Mouse (Mus musculus) T-helper 2 cell (primary cell): ENCODE measurements around the gene Gm42906.

ENCODE experiments used
- in situ Hi-C: fragments of 300-600 bp; cut with MboI, MseI; formaldehyde crosslinking; loops from one replicate; pipeline ENCODE4 v1.15.1; 2025; ENCODE audit warnings: high pct_unique_total_duplicates

The Gm42906 gene

DNA sequence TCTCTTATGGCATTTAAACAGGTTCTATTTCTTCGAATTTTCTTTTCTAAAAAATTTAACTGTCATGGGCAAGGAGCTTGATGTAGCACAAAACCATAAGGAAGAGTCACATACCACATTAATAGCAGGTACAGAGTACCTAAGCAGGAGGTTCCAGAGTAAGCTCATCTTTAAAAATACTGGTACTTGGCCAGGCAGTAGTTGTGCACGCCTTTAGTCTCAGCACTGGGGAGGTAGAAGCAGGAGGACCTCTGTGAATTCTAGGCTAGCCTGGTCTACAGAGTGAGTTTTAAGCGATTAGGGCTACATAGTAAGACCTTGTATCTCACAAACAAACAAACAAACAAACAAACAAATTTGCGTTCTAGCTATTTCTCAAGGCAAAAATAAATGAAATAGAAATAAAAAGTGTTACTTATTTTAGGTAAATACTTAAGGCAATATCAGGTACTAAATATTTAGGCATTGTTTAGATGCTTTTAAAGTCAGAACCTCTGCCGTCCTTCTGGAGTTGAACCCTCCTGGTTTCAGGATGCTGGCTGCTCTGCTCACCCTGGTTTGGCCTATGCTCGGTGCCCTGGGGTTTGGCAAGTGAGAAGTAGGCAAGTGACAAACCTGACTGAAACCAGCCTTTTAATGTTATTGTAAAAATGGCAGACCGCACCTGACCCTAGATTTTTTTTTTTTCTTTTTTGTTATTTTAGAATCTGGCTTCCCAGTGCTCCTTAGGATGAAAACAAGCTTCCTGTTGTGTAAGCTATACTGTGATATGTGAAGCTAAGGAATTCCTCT is 316.7 kb downstream of the Gm42906 start:
- in situ Hi-C loops, result no loop called here

DNA sequence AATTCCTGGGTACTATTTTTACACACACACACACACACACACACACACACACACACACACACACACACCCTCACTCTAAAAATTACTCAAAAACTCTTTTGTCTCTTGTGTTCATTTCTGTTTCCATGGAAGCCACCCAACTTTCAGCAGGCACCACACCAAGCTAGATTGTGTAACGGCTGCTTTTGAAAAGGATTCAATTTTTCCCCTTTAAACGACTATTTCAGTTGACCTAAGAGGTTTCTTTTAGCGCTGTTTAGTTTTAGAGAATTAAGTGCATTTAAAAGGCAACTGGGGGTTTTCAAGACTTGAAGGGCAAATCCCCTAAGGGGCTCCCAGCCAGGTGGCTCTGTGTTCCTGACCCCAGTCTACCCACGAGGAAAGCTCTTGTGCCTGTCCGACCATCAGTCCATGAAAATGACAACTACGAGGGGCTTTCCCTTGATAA is 317.5 kb downstream of the Gm42906 start:
- in situ Hi-C loops, result no loop called here

DNA sequence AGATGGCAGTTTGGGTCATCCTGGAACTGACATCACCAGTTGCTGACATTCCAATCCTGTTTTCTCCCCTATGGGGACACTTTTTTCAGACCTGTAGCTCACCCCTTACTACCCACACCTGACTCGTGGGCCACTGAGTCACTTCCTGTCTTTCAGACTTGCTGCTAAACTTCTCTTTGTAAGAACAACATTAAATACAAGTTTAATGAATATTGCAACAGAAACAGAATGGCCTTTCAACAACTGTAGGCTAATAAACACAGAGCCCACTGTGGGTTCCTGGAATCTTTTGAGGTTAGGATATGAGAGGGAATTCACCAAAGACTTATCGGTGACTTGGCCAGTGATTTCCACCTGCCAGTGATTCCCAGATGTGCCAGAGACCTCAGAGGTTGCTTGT is 318.1 kb downstream of the Gm42906 start:
- in situ Hi-C loops, result no loop called here

DNA sequence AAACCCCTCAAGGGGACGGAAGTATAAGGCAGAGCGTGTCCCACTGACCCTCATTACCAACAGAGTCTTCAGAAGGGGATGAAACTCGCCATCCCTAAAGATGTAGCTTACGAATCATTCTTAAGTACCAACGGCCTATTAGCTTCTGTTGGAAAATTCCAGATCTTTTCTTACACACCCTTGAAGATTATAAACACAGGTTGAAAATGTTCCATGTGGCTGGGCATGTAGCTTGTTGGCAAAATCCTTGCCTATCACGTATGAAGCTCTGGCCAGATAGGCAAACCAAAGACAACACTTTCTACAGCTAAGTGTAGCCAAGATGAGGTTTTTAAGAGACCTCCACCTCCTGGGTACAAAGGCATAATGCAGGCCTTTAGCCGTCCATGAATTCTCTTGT is 319.0 kb downstream of the Gm42906 start:
- in situ Hi-C loops, result no loop called here

DNA sequence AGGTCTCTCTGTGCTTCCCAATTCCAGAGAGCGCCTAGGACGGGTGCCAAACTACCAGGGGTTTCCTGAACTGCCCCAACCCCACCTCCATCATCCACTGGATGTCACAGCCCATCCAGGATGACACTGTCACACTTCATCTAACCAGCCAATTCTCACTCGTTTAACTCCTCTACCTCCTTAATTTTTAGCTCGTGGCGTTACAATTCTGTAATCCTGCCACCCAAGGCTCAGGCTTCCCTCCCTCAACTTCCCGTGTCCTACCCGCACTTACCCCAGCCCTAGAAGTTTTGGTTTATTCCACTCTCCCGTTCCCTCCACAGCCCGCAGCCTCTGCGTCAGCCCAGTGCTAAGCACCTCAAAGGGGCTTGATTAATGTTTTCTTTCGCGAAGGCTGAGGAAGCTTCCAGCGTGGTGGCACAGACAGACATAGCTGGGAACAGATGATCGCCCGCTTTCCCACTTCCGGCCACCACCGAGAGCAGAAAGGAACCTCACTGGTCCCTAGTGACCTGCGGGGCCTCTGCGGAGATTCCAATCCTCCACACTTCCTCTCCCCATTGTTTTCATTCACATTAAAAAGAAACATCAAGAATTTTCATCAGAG is 319.6 kb downstream of the Gm42906 start:
- in situ Hi-C loops, result no loop called here

DNA sequence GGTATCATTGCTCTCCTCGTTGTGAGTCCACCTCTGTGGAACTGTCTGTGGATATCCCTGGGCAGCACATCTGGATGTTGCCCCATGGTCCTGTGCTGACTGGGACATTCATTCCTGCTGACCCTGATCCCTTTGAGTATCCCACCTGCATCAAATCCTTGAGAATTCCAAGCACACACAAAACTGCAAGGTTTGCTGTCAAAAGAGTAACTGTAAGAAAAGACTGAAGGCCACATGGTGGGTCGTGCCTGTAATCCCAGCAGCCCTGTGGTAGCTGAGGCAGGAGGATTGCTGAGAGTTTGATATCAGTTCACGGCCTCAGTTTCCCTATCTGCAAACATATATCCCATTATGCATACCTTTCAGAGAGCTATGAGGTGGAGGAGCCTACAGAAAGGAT is 321.1 kb downstream of the Gm42906 start:
- in situ Hi-C loops, result no loop called here

DNA sequence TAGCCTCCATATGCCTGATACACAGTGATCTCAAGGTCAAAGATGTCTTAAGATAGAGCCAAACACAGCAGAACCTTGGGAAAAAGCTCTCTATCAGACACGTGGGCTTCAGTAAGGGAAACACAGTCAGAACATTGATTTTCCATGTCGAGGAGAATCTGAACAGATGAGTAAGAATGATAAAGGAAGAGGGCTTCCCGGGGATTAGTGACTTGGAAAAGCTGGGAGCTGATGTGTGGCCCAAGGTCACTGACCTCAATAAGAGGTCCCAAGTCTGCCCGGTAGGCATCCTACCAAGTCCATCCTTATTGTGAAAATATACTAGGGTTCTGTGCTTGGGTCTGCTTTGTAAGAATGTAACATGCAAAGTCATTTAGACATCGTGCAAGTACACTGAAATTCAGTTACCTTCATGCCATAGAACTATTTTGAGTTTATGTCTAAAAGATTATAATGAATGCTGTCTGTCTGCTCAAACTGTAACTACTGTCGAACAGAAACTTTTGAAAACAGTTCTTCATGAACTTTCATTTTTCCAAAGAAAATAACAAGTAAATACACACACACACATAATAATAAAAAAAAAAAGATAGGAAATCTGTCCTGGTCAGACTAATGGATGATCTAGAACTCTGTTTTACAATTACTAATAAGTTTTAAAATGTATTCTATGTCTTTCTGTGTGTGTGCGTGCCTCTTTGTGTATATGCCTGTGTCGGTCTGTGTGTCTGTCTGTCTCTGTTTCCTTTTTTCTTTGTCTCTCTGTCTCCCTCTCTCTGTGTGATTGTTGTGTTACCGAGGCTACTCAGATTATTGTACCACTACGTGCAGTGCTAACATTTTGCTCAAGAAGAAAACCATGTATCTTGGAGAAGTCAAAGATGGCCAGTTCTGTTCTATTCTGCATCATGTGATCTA is 322.6 kb downstream of the Gm42906 start:
- in situ Hi-C loops, result no loop called here

DNA sequence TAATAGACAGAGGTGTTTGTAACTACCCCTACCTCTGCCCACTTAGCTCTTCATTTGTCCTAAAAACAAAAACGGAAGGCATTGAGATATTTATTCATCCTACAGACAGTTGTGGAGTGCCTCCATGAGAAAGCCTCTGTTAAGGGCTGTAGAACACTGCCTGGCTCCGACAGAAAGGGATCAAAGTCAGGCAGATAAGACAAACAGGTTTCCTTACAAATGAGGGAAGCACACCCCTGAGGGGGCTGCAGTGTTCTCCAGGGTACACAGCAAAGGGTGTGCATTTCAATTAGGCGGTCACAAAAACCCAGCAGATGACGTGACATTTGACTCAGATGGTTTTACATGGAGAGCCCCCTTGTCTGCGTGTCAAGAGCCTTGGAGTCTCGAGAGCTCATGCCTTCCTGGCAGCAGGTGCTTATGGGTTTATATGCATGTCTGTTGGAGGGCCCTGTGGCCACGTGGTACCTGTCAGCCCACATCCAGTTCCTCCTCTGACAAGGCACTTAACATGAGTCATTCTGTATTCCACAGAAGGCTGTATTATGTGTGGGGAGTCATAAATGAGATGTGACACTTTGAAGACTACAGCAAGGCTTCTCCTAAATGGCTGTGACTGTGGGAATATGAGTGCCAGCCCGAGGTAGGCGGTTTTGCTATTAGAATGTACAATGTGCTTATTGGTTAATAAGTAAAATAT is 323.5 kb downstream of the Gm42906 start:
- in situ Hi-C loops, result no loop called here

DNA sequence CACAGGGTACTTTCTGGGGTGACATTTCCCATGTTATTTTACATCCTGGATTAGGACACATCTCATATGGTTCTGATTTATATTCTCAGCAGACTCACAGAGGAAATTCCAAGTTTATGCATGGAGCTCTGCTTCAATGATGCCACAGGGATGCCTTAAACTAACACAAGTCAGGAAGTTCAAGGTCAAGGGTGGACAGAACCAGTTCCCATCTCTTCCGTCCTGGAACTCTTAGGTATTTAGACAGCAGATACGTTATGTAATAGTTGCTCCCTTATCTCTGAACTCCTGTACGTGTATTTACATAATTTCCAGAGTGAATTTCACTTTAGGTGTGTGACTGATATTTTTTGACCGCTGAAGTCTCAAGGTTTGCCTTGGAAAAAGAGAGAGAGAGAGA is 324.7 kb downstream of the Gm42906 start:
- in situ Hi-C loops, result no loop called here

DNA sequence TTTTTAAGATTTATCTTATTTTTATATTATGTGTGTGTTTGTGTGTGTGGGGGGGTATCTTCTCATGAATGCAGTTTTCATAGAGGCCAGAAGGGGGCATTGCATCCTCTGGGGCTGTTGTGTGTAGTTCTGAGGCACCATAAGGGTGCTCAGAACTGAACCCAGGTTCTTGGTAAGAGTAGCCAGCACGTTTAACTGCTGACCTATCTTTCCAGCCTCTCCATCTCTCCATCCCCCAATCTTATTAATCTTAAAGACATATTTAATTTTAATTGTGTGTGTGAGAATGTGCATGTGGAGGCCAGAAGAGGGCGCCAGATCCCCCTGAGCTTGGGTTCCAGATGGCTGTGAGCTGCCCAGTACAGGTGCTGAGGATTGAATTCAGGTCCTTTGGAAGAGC is 325.7 kb downstream of the Gm42906 start:
- in situ Hi-C loops, result no loop called here

DNA sequence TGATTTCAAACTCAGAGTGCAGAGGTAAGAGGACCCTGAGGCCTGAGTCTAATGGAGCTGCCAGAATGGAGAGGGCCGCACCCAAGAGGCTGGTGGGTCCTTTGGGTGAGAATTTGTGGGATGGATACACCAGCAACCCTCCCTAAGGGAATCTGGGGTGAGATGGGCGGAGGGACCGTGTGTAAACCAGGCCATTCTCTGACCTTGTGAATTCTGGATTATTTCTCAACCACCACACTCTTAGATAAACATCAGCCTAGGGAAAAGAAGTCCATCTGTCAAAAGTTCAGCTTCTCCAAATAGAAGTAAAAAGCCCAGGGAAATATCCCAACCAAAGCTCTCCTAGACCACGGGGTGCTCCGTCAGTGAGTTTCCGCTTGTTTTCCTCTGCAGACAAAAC is 332.0 kb downstream of the Gm42906 start:
- in situ Hi-C loops, result no loop called here

DNA sequence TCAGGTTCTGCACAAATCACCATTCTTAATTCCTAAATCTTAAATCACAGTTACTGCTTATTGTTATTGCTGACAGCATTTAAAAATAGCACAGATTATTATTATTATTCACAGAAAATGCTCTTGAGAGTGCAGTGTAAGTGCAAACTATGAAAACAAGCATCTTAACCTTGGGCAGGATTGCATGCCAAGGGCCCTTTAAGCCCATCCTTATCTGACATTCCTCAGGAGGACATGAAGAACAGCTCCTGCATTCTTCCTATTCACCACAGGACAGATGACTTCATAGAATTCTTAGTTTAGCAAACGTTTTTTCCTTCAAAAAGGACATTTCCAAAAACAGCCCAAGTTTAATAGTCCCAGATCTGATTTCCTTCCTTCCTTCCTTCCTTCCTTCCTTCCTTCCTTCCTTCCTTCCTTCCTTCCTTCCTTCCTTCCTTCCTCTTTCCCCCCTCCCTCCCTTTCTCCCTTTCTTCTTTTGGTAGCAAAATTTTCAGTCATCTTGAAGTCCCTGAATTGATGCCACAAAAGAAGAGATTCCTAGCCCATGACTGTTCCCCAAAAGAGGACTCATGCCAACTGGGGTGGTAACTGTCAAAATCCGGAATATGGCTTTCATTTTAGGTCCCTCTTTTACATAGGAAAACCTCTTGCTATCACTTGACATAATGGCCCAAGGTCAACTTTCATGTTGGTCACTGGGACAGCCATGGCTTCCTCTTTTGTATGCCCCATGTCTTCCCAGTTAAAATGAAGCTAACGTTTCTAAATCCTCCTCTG is 334.9 kb downstream of the Gm42906 start:
- in situ Hi-C loops, result no loop called here

DNA sequence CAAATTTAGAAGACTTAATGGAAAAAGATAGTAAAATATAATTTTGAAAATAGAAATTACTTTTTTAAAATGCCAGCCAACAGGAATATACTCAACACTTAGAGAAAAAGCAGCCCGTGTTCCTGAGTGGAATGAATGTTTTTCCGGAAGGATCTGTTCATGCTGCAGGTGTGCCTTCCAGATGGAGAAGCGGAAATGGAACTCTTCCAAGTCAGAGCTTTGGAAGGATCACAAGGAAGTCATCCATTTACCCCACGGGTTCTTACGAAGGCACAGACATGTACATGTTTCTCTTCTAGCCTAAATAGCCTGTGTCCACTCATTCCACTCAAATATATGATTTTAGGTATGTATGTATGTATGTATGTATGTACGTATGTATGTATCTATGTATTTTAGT is 337.0 kb downstream of the Gm42906 start:
- in situ Hi-C loops, result no loop called here

DNA sequence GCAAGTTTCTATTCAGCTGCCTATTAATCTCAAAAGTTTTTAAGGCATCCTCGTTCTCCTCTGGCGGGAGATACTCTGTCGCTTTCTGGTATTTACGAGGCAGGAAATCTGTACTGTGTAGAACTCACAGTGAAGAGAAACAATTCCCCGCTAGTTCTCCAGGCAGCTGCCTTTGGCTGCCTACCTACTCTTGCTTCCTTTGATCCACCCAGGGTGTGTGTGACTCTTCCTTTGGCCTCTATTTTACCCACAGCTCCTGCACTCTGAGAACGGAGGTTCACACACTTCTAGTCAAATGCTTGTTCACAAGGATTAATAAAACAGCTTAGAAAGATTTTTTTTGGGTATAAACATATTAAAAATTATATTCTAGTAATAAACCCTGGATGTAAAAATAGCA is 338.8 kb downstream of the Gm42906 start:
- in situ Hi-C loops, result no loop called here

DNA sequence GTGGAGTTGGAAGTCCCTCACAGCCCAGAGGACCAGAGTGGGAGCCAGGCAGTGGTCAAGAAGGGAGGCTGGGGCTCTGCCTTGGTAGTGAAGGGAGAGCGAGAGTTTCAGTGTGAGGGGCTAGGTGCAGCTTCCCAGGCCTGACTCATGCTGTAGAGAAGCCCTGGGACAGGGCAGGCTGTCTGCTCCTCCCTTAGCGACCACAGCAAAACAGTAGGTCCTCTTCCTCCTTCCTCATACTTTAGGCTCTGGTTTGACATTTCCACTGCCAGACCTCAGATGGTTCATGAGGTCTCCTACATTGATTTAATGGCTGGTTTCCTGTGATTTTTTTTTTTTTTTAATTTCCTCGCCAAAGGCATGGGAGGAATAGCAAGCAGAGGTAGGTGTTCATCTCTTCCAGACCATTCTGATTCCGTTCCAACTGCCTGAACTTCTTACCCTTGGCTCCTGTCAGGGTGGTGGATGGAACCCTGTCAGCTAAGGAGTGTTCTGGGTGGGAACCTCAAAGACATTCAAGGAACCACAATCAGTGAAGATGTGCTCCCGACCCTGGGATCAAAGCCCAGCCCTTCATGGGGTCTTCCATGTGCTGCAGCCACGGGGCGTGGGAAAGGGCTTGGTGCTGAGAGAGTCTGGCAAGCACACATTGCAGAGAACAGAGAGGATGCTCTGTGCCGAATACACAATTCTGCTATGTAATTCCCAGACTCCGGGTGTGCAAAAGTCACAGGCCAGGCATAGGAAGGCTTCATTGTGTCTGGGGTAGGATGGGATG is 341.3 kb downstream of the Gm42906 start:
- in situ Hi-C loops, result no loop called here

DNA sequence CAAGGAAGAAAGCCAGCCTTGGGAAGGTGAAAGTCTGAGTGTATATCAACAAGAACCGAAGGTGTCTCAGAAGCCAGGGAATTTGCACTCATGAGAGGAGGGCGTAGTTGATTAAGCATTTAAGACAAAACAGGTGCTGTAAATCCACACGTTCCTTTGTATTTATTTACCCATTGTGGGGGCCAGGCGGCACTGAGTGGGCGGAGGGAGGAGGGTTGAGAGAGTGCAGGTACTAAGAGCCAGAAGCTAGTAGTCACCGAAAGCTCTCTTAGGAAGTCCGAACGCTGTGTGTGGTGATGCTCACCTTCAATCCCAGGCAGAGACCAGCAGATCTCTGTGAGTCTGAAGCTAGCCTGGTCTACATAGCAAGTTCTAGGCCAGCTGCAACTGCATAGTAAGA is 342.2 kb downstream of the Gm42906 start:
- in situ Hi-C loops, result no loop called here

DNA sequence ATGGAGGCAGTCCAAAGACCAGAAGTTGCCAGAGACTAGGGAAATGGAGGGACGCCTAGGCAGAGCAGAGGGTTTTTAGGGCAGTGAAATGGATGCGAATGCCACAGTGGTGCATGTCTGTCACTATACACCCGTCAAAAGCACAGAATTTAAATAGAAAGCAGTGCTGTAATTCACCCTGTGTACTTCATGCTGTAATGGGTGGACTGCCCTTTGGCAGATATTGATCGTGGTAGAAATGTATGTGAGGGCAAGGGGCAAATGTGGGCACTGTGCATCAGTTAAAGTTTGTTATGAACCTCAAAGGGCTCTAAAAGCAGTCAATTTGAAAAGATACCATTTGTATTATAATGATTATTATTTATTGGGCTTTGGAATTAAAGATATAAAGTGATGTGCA is 347.7 kb downstream of the Gm42906 start:
- in situ Hi-C loops, result no loop called here

DNA sequence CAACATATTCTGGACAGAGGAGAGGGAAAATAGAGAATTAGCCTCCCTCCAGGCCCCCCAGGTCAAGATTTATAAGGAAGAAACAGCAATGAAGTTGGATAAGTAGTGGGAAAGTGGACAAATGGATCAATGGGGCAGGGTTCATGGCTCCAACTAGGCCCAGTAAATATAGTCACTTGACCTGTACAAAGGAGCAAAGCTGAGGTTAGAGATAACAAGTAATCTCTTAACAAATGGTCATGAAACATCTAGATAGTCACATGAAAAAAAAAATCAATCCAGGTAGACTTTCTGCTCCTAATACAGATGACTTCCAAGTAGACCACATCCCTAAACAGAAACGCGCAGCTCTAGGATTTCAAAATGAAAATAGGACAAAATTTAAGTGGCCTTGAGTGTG is 350.0 kb downstream of the Gm42906 start:
- in situ Hi-C loops, result no loop called here

DNA sequence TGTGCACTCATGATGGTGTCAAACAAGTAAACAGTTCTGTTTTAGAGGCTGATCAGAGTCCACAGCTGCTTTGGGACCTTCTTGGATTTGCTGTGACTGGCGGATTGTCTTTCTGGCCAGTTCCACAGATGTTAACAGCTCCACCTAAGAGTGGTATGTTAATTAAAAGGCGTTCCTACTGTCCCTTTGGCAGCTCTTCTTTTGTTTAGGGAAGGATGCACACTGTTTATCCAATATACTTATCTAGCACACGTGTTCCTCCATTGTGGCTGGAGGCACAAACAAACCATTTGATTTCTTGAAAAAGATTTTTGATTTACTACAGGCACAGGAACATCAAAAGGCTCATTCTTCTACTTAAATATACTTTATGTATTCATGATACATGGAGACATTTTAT is 351.0 kb downstream of the Gm42906 start:
- in situ Hi-C loops, result no loop called here

DNA sequence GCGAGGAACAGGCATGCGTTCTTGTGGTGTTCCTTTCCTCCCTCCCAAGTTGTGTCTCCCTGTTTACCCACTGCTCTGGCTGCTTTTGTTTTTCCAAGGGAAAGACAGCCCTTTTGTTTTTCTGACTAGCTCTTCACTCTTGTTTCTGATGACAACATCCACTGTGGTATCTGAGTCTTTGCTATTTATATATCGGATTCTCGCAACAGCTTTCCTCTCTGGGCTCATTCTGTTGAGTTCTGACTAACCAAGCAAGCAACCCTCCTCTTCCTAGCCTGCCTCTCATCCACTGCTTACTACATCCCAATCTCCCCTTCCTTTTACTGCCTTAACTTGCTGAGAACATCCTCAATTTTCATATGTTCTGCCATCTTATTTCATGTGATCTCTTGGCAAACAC is 353.7 kb downstream of the Gm42906 start:
- in situ Hi-C loops, result no loop called here
